Mouse (Mus musculus): ENCODE results near the gene Rgl1.

DNA sequence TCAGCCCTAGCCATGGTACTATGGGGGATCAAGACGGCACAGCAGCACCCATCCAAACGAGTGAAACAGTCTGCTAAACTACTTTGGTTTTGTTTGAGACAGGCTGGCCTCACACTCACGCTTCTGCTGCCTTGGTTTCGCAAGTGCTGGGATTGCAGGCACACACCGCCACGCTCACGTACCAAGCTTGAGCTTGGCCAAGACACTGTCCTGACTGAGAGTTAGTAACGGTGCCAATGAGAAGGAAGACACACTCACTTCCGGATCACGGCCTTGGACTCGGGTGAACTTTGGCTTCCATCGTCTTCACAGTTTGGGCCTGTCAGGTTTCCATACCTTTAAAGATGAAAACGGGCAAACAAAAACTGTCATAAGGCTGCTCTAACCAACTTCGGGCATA, 194.8 kb downstream of the Rgl1 start:
- no peak for TF ChIP-seq CTCF (conservative IDR thresholded peaks at IDR 0.05; ENCODE audit: insufficient read depth, insufficient read length, low read depth, low read length)
- TF ChIP-seq POLR2A (IDR thresholded peaks at IDR 0.05; ENCODE audit: low read depth, low read length) = no peak
